Mouse (Mus musculus) kidney, embryonic 15.5 days (tissue): ENCODE results near the gene Cbfa2t2. TPM values are rescaled to one million over a fixed set of nuclear protein-coding genes. Genes with fewer than 3 reads are reported as not detected.

Source experiments
- ATAC-seq: fragments of 200-750 bp; cut with Nextera tagmentation; replicated peaks from 2 replicates; pipeline ENCODE4 v1.8.0; 2017; ENCODE audit warnings: moderate TSS enrichment; ENCODE audit not compliant: low FRiP score
- H3K27ac ChIP-seq: fragments of 300-500 bp; sonication (generic); 2 replicates; pipeline ENCODE4 v1.5.1; 2015; ENCODE audit warnings: mild to moderate bottlenecking, inconsistent platforms
- H3K27me3 ChIP-seq: fragments of 300-500 bp; sonication (generic); 2 replicates; pipeline ENCODE4 v1.6.1; 2015; ENCODE audit warnings: inconsistent platforms
- H3K36me3 ChIP-seq: fragments of 300-500 bp; sonication (generic); 2 replicates; pipeline ENCODE4 v1.6.1; 2015; ENCODE audit warnings: inconsistent platforms
- H3K4me1 ChIP-seq: fragments of 300-500 bp; sonication (generic); 2 replicates; pipeline ENCODE4 v1.6.1; 2015; ENCODE audit warnings: inconsistent platforms
- H3K4me2 ChIP-seq: fragments of 300-500 bp; sonication (generic); 2 replicates; pipeline ENCODE4 v1.6.1; 2015; ENCODE audit warnings: moderate library complexity, mild to moderate bottlenecking, inconsistent platforms
- H3K4me3 ChIP-seq: fragments of 300-500 bp; sonication (generic); replicated peaks from 2 replicates; pipeline ENCODE4 v1.5.1; 2015; ENCODE audit warnings: mild to moderate bottlenecking, inconsistent platforms
- H3K9ac ChIP-seq: fragments of 300-500 bp; sonication (generic); 2 replicates; pipeline ENCODE4 v1.6.1; 2015; ENCODE audit warnings: mild to moderate bottlenecking, inconsistent platforms
- H3K9me3 ChIP-seq: fragments of 300-500 bp; sonication (generic); replicated peaks from 2 replicates; pipeline ENCODE4 v1.6.1; 2016; ENCODE audit warnings: inconsistent platforms
- WGBS: fragments of 180-500 bp; shearing (Covaris S2); methylation state at CpG from one replicate; pipeline ENCODE4 v1.1.7; 2015; ENCODE audit warnings: mixed read lengths; 5-methylcytosine and 5-hydroxymethylcytosine counted together
- polyA plus RNA-seq: library from polyadenylated mRNA; unstranded; fragments of >200 nt; fragmentation: Nextera tagmentation; extraction: Ambion mirVana; gene quantifications from 2 replicates; pipeline ENCODE4 v1.2.1, GENCODE M21; 2015

The Cbfa2t2 gene
- polyA plus RNA-seq, 1 experiment from 2014 or later, result 46.0 TPM

DNA sequence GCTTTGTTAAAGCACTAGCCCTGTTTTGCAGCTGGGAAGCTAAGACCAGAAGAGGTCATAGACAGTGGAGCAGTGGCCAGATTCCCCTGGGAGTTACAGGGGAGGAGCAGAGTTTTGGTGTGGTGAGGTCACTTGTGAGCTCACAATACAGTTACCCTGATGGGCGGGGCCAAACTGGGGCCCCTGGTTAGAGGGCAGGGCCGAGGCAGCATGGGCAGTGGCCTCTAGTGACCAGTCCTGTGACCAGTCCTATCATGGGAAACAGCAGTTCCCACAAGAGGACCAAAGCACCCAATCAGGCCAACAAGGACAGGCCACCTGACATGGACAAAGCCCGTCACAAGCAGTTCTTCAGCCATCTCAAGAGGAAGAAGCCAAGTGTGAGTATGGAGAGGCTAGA is 112.4 kb downstream of the Cbfa2t2 start:
- WGBS, result 57% methylated on average over 3 of the region's 3 CpGs
- ATAC-seq, result no peak
- Histone ChIP-seq H3K36me3 (no peaks in the 10 kb centered on the region), H3K27me3 (peaks cover 35% of the 10 kb centered on the region), H3K4me1 (peaks cover 26% of the 10 kb centered on the region), H3K4me2 (peak overlapping the region; percentile 95; the same call in 1 of the 2 replicates), H3K9me3 (no peaks in the 10 kb centered on the region), H3K4me3 (no peak overlapping the region), H3K9ac (no peak overlapping the region), H3K27ac (no peak overlapping the region)

DNA sequence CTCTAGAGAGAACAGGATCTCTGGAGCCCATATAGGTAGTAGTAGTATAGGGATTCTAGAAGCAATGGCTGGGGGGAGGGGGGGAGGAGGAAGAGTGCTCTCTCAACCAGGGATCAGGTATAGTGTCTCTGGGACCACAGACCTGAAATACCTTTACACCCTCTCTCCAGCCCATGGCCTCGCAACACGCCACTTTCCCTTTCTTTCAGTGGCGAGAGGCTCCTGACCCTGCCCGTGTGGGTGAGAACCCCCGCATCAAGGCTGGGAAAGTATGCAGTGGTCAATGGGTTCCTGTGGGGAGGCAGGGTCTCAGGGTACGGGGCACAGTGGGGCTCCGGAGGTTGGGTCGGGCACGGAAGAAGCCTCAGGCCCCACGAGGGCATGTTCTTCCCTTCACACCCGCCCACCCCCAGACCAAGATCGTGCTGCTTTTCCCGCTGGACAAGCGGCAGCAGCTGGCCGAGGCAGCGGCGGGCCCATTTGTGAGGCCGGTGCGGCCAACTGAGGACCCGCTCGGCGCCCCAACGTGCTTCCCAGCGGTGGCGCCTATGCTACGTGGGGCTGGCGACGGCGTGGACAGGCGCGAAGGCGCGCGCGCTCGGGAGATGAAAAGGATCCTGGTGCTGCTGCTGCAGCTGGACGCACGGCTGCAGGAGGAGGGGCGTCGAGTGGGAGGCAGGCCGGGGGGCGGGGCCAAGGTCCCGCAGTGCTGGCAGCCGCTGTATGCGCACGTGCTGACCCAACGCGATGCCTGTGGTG is 113.0 kb downstream of the Cbfa2t2 start:
- peaks cover 35% of the 10 kb centered on the region for H3K27me3 ChIP-seq
- WGBS, result 3% methylated on average over 48 of the region's 48 CpGs
- ATAC-seq, result peak; percentile 84

DNA sequence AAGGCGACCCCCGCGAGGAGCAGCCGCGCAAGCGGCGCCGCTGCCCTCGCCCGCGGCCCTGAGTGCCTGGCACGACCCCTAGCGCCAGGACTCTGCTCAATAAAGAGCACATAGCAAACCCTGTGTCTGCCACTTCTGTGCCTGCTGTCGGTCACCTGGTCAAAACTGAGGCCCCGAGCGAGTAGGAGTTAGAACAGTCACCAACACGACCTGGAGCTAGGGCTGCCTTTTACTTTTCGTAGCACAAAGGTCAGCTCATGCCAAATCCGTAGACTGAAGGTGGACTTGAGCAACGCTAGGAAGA is 113.6 kb downstream of the Cbfa2t2 start:
- Histone ChIP-seq H3K4me1 (peaks cover 26% of the 10 kb centered on the region), H3K36me3 (no peaks in the 10 kb centered on the region), H3K9ac (no peak overlapping the region), H3K27ac (no peak overlapping the region), H3K9me3 (no peaks in the 10 kb centered on the region), H3K27me3 (peaks cover 35% of the 10 kb centered on the region), H3K4me2 (peak overlapping the region; percentile 95), H3K4me3 (peak overlapping the region; percentile 50)
- no peak for ATAC-seq
- 18% methylated on average over 20 of the region's 20 CpGs for WGBS

More for the DNA sequence above, 113.0 kb downstream of the Cbfa2t2 start:
- Histone ChIP-seq H3K4me1 (peaks cover 26% of the 10 kb centered on the region), H3K9me3 (no peaks in the 10 kb centered on the region), H3K9ac (peak overlapping the region; percentile 37; the same call in 1 of the 2 replicates), H3K27ac (no peak overlapping the region), H3K4me2 (peak overlapping the region; percentile 95), H3K36me3 (no peaks in the 10 kb centered on the region), H3K4me3 (peak overlapping the region; percentile 50)

DNA sequence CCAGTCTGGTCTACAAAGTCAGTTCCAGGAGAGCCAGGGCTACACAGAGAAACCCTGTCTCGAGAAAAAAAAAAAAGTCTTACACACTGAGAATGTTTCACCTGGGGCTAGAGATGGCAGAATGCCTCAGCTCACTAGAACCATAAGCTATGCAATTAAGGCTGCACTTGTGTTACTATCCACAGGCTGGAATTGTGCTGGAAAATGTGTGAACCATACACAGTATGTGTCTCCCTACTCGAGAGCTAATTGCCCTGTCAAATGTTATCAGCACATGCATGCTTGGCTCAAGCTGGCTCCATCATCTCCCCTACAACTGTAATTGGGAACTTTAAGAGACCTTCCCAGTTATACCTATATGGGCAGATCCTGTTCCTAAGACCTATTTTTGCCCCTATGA is 114.7 kb downstream of the Cbfa2t2 start:
- WGBS, result 81% methylated on average over 2 of the region's 2 CpGs
- peaks cover 35% of the 10 kb centered on the region for H3K27me3 ChIP-seq
- ATAC-seq, result no peak

DNA sequence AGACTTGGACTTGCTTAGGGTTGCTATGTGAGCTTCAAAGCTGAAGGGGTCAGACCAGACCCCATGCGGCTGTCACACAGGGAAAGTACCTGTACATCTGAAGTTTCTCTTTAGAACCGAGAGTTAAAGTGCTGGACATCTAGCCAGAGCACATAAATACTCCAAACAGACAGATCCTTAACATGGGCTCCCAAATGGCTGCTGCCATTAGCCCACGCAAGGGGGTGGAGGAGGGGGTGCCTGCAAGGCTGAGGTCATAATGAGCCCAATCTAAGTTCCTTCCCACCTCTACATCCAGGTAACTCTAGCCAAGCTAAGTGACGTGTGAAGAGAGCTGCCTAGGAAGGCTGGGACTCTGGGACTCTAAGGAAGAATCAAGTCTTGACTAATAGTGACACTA is 115.2 kb downstream of the Cbfa2t2 start, which contains the start of gene Actl10:
Actl10 (plus strand) TSS at position 301 of the 400 bp plus-strand sequence.
- peak within 1 kb of the TSS; percentile 13 for H3K4me3 ChIP-seq
- WGBS, result 68% methylated on average over 4 of the region's 4 CpGs
- ATAC-seq, result no peak
- H3K9ac ChIP-seq, result no peak within 1 kb of the TSS
- H3K27me3 ChIP-seq, result peaks cover 35% of the 10 kb centered on the region
- H3K27ac ChIP-seq, result no peak within 1 kb of the TSS
- peaks cover 26% of the 10 kb centered on the region for H3K4me1 ChIP-seq
- H3K36me3 ChIP-seq, result no peaks in the 10 kb centered on the region
- H3K9me3 ChIP-seq, result no peaks in the 10 kb centered on the region
- peak within 1 kb of the TSS; percentile 52 for H3K4me2 ChIP-seq

More for the DNA sequence above, 114.7 kb downstream of the Cbfa2t2 start:
- Histone ChIP-seq H3K9me3 (no peaks in the 10 kb centered on the region), H3K27ac (no peak overlapping the region), H3K36me3 (no peaks in the 10 kb centered on the region), H3K9ac (no peak overlapping the region), H3K4me1 (peaks cover 26% of the 10 kb centered on the region), H3K4me2 (no peak overlapping the region), H3K4me3 (no peak overlapping the region)

DNA sequence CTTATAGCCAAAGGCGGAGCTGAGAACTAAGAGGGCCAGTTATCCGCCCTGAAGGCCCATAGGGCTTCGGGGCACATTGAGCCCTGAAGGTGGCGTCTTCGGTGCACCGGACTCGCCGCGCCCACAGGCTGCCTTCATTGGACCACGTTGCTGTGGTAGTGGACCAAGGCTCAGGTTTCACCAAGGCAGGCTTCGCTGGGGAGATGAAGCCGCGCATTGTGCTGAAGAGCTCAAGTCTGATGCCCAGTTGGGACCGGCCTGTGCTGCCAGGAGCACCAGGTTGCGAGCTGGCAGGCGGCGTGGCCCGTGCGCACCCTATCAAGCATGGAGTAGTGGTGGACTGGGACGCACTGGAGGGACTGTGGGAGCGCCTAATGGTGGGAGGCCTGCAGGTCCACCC is 115.6 kb downstream of the Cbfa2t2 start:
- no peak overlapping the region for H3K9ac ChIP-seq
- no peaks in the 10 kb centered on the region for H3K36me3 ChIP-seq
- no peaks in the 10 kb centered on the region for H3K9me3 ChIP-seq
- peak overlapping the region; percentile 52 for H3K4me2 ChIP-seq
- peaks cover 35% of the 10 kb centered on the region for H3K27me3 ChIP-seq
- H3K4me3 ChIP-seq, result peak overlapping the region; percentile 13
- 27% methylated on average over 21 of the region's 21 CpGs for WGBS
- no peak overlapping the region for H3K27ac ChIP-seq
- peaks cover 27% of the 10 kb centered on the region for H3K4me1 ChIP-seq
- ATAC-seq, result 0 out of 2 replicates have a peak, but pooled peaks have one; percentile 13

DNA sequence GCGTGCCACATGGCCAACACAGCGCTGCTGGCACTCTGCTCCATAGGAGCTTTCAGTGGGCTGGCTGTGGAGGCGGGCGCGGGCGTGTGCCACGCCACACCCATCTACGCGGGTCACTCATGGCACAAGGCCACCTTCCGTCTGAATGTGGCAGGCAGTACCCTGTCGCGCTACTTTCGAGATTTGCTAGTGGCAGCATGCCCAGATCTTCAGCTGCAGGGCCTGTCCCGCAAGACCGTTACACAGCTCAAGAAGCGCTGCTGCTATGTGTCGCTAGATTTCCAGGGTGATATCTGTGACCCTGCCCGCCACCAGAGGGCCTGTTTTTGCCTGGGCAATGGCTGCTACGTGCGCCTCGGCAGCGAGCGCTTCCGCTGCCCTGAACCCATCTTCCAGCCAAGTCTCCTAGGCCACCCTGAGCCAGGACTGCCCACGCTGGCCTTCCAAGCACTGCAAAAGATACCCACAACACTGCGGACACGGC is 116.2 kb downstream of the Cbfa2t2 start:
- Histone ChIP-seq H3K9me3 (no peaks in the 10 kb centered on the region), H3K36me3 (no peaks in the 10 kb centered on the region), H3K4me3 (peak overlapping the region; percentile 13), H3K27ac (no peak overlapping the region), H3K4me2 (peak overlapping the region; percentile 52), H3K27me3 (peaks cover 35% of the 10 kb centered on the region), H3K9ac (no peak overlapping the region), H3K4me1 (peaks cover 32% of the 10 kb centered on the region)
- ATAC-seq, result no peak
- WGBS, result 29% methylated on average over 27 of the region's 27 CpGs

DNA sequence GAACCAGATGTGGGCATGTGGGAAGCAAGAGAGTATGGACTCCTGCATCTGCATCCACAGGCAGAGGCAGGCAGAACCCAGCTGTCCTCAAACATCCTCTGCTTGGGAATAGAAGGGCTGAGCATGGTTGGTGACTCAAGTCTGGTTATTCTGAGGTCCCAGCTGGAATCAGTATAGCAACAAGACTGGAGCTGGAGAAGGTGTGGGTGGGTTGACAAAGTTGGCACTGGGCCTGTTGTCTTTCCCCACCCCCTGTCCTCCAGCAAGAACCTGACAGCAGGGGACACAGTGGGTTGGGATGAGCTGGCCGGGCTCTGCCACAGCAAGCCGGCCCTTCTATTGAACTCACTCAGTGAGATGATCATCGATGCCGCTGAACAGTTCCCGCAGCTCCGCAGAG is 119.0 kb downstream of the Cbfa2t2 start:
- no peaks in the 10 kb centered on the region for H3K36me3 ChIP-seq
- no peaks in the 10 kb centered on the region for H3K9me3 ChIP-seq
- ATAC-seq, result no peak
- peaks cover 29% of the 10 kb centered on the region for H3K27me3 ChIP-seq
- no peak overlapping the region for H3K27ac ChIP-seq
- no peak overlapping the region for H3K9ac ChIP-seq
- H3K4me3 ChIP-seq, result no peak overlapping the region
- 93% methylated on average over 6 of the region's 6 CpGs for WGBS
- no peak overlapping the region for H3K4me2 ChIP-seq
- peaks cover 40% of the 10 kb centered on the region for H3K4me1 ChIP-seq

DNA sequence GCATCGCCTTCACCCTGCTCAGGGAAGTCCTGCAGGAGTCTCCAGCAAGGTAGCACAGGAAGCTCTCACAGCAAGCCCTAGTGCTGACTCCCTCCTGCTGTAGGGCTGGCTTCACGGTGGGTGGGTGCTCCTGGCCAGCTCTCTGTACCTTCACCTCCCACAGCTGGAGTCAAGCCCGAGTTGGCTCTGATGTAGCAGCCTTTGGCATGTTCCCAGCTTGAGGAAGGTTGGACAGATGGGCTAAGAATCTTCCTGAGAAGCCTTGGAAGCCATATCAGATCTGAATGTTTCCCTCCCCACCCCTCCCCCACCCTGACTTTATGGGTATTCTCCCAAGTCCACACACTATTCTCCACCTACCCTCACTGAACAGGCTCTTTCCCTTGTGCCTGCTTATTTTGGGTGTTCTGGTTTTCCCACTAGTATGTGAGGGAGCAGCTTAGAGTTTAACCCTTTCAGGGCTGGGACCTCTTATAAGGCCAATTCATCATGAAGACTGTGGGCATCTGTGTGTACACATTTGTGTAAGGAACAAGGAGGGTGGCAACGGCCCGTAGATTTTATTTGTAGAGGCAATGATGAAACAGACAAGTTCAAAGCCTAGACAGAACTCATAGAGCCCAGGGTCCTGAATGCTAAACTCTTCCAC is 121.0 kb downstream of the Cbfa2t2 start:
- Histone ChIP-seq H3K36me3 (peaks cover 19% of the 10 kb centered on the region), H3K4me2 (no peak overlapping the region), H3K4me3 (no peak overlapping the region), H3K27ac (no peak overlapping the region), H3K9me3 (no peaks in the 10 kb centered on the region), H3K27me3 (peaks cover 8% of the 10 kb centered on the region), H3K9ac (no peak overlapping the region), H3K4me1 (peaks cover 34% of the 10 kb centered on the region)
- no peak for ATAC-seq
- 48% methylated on average over 5 of the region's 5 CpGs for WGBS

DNA sequence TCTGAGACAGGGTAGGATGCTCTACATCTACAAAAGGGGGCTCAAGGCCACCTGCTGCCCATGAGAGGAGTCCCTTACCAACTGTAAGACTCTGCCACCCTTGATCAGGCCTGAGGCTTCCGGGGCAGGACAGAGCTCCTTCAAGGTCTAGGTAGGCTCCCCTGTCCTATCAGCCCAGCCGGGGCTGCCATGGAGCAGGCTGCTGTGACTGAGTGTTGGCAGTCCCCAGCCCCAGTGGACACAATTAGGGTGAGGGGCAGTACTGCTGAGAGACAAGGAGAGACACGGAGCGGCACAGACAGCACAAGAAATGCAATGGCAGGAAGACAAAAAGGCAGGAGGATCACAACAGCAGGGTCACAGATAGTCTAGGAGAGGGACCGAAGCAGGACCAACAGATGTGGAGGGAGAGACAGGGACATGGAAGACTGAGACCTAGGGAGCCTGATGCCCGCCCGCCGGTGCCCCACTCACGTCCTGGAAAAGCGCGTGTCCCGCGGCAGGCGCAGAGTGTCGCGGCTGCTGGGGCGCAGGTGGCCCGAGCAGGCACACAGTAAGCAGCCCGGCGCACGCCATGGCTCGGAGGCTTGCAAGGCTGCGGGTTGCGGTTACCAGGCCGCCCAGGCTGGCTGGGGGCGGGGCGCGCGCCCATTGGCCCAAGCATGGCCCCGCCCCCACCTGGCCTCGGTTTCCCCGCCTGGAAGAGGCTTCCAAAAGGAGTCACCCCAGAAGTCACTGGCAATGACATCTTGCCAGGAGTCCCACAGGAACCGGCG is 122.2 kb downstream of the Cbfa2t2 start, which contains the start of gene Necab3:
Necab3 (minus strand) TSS at position 627 of the 776 bp plus-strand sequence.
- H3K4me1 ChIP-seq, result peaks cover 27% of the 10 kb centered on the region
- 0 out of 2 replicates have a peak within 1 kb of the TSS, but pooled peaks have one; percentile 17 for H3K9ac ChIP-seq
- no peaks in the 10 kb centered on the region for H3K9me3 ChIP-seq
- no peaks in the 10 kb centered on the region for H3K27me3 ChIP-seq
- 0 out of 2 replicates have a peak within 1 kb of the TSS, but pooled peaks have one; percentile 6 for H3K27ac ChIP-seq
- peaks cover 29% of the 10 kb centered on the region for H3K36me3 ChIP-seq
- peak within 1 kb of the TSS; percentile 77 for H3K4me2 ChIP-seq
- 6% methylated on average over 34 of the region's 34 CpGs for WGBS
- ATAC-seq, result peak; percentile 61
- H3K4me3 ChIP-seq, result peak within 1 kb of the TSS; percentile 37

DNA sequence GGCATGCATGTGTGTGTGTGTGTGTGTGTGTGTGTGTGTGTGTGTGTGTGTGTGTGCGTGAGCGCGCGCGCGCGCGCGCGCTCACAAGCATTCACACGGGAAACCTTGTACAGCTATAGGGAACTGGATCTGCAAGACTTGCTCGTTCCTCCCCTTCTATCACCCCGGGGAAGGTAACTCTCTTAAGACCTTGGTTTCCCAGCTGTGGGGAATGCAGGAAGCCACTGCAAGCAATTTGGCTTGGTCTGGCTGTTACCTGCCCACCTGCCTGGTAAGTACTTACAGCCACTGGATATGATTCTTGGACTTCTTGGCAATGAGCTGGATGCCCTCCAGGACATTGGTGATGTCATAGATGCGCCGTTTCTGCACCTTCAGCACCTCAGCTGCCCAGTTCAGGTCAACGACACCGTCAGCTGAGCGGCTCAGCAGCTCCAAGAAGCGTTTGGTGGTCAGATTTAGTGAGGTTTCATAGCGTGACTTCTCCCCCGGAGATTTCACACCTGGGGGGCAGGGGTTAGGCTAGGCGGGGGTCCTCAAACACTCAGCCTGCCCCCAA is 127.4 kb downstream of the Cbfa2t2 start:
- no peak for ATAC-seq
- H3K9me3 ChIP-seq, result no peaks in the 10 kb centered on the region
- 85% methylated on average over 22 of the region's 22 CpGs for WGBS

More for the DNA sequence above, 127.4 kb downstream of the Cbfa2t2 start:
- Histone ChIP-seq H3K27me3 (no peaks in the 10 kb centered on the region), H3K4me2 (no peak overlapping the region), H3K36me3 (peaks cover 38% of the 10 kb centered on the region), H3K27ac (no peak overlapping the region), H3K9ac (no peak overlapping the region), H3K4me1 (peaks cover 41% of the 10 kb centered on the region), H3K4me3 (no peak overlapping the region)
